Mouse (Mus musculus): ENCODE measurements around the gene Tfe3. TPM values are rescaled to one million over a fixed set of nuclear protein-coding genes. Genes with fewer than 3 reads are reported as not detected.
A peak's percentile ranks its signal among the peaks of the same experiment; 100 is the strongest.
"Not testable (repeated sequence)": the region's sequence is repeated elsewhere in the genome, so short reads cannot be mapped to it uniquely, and the experiment has no call there.

Gene Tfe3
- polyA plus RNA-seq, 1 experiment from 2014 or later = 25.6 TPM

DNA sequence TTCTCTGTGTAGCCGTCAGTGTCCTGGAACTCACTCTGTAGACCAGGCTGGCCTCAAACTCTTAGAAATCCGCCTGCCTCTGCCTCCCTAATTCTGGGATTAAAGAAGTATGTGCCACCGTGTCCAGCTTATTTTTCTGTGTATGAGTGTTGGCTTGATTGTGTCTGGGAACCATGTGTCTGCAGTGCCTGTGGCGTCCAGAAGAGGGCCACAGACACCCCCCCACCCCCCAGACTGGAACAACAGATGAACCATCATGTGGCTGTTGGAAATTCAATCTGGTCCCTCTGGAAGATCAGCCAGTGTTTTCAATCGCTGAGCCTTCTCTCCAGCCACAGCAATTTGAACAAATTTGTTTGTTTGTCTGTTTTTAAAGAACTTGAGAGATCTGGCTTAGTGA, 18.9 kb upstream of the Tfe3 start:
- H3K27ac ChIP-seq (ENCODE audit: low read depth, low read length) = no peak overlapping the region
- H3K4me1 ChIP-seq (ENCODE audit: control insufficient read depth, insufficient read depth, low read length) = no peaks in the 10 kb centered on the region
- H3K9ac ChIP-seq (ENCODE audit: low read depth, low read length) = no peak overlapping the region
- no peak overlapping the region for H3K4me2 ChIP-seq (replicated peaks; ENCODE audit: low read depth, low read length)
- 52% methylated on average over 5 of the region's 5 CpGs for WGBS
- no peaks in the 10 kb centered on the region for H3K9me3 ChIP-seq (ENCODE audit: control insufficient read depth, low read length)
- no peaks in the 10 kb centered on the region for H3K36me3 ChIP-seq (ENCODE audit: control insufficient read depth, insufficient read depth, low read length)
- H3K4me3 ChIP-seq (ENCODE audit: low read length) = no peak overlapping the region
- H3K27me3 ChIP-seq (ENCODE audit: control insufficient read depth, insufficient read depth, low read length) = no peaks in the 10 kb centered on the region
- no peak for ATAC-seq (ENCODE audit: low FRiP score, low TSS enrichment)

- no peak overlapping the region for H3K9ac ChIP-seq (ENCODE audit: low read depth, low read length)
- no peaks in the 10 kb centered on the region for H3K36me3 ChIP-seq (ENCODE audit: control insufficient read depth, insufficient read depth, low read length)
- H3K4me2 ChIP-seq (replicated peaks; ENCODE audit: low read depth, low read length) = no peak overlapping the region
- no peak for ATAC-seq (ENCODE audit: low FRiP score, low TSS enrichment)
- no peaks in the 10 kb centered on the region for H3K27me3 ChIP-seq (ENCODE audit: control insufficient read depth, insufficient read depth, low read length)
- no peak overlapping the region for H3K4me3 ChIP-seq (ENCODE audit: low read length)
- no peaks in the 10 kb centered on the region for H3K9me3 ChIP-seq (ENCODE audit: control insufficient read depth, low read length)
- 73% methylated on average over 1 of the region's 1 CpGs for WGBS
- no peaks in the 10 kb centered on the region for H3K4me1 ChIP-seq (ENCODE audit: control insufficient read depth, insufficient read depth, low read length)
- H3K27ac ChIP-seq (ENCODE audit: low read depth, low read length) = no peak overlapping the region
Observed at GRCm38 (mm10) chrX:7744940-7745339, 17.4 kb upstream of the Tfe3 start.

- no peak overlapping the region for H3K4me3 ChIP-seq (ENCODE audit: low read length)
- no peaks in the 10 kb centered on the region for H3K4me1 ChIP-seq (ENCODE audit: control insufficient read depth, insufficient read depth, low read length)
- no peaks in the 10 kb centered on the region for H3K27me3 ChIP-seq (ENCODE audit: control insufficient read depth, insufficient read depth, low read length)
- no peaks in the 10 kb centered on the region for H3K36me3 ChIP-seq (ENCODE audit: control insufficient read depth, insufficient read depth, low read length)
- H3K4me2 ChIP-seq (replicated peaks; ENCODE audit: low read depth, low read length) = no peak overlapping the region
- H3K9me3 ChIP-seq (ENCODE audit: control insufficient read depth, low read length) = no peaks in the 10 kb centered on the region
- 88% methylated on average over 8 of the region's 8 CpGs for WGBS
- no peak for ATAC-seq (ENCODE audit: low FRiP score, low TSS enrichment)
- no peak overlapping the region for H3K9ac ChIP-seq (ENCODE audit: low read depth, low read length)
- H3K27ac ChIP-seq (ENCODE audit: low read depth, low read length) = no peak overlapping the region
Observed at GRCm38 (mm10) chrX:7745429-7745828, 16.9 kb upstream of the Tfe3 start.

DNA sequence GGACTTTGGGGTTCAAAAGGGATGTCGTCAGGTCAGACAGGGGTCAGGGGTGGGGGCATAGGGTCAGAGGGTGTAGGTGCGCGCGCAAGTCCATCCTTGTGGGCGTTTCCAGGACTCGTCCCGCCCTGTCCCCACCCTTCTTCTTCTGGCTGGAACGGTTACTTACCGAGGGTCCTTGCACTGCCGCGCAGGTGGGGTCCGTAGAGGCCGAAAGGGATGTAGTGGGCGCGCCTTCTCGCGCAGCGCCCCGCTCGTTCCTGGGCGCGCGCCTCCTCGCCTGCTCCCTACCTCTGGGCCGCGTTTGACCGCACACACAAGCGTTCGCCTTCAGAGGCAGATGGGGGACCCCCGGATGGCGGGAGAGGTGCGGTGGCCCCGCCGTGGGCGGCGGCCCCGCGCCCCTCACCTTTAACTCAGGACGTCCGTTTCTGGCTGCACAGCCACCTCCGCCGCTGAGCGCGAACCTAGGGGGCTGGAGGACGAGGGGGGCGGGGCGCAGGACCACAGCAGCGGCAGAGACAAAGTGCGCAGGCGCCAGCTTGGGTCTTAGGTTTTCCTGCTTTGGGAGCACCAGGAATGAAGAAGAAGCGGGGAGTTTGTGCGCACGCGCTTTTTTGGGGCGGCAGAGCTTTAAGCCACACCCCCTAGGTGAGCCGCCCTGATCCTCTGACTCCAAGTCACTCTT, 11.8 kb upstream of the Tfe3 start, which contains the start of gene Ccdc120:
Gene Ccdc120 (minus strand): TSS at position 474 of the 685 bp plus-strand sequence.
- Histone ChIP-seq H3K9me3 (ENCODE audit: control insufficient read depth, low read length) (no peaks in the 10 kb centered on the region), H3K4me2 (replicated peaks; ENCODE audit: low read depth, low read length) (peak within 1 kb of the TSS; percentile 48), H3K36me3 (ENCODE audit: control insufficient read depth, insufficient read depth, low read length) (no peaks in the 10 kb centered on the region), H3K9ac (ENCODE audit: low read depth, low read length) (peak within 1 kb of the TSS; percentile 69), H3K4me3 (ENCODE audit: low read length) (peak within 1 kb of the TSS; percentile 62), H3K27ac (ENCODE audit: low read depth, low read length) (no peak within 1 kb of the TSS), H3K4me1 (ENCODE audit: control insufficient read depth, insufficient read depth, low read length) (no peaks in the 10 kb centered on the region), H3K27me3 (ENCODE audit: control insufficient read depth, insufficient read depth, low read length) (no peaks in the 10 kb centered on the region)
- peak; percentile 85 for ATAC-seq (ENCODE audit: low FRiP score, low TSS enrichment)
- 15% methylated on average over 48 of the region's 56 CpGs for WGBS

DNA sequence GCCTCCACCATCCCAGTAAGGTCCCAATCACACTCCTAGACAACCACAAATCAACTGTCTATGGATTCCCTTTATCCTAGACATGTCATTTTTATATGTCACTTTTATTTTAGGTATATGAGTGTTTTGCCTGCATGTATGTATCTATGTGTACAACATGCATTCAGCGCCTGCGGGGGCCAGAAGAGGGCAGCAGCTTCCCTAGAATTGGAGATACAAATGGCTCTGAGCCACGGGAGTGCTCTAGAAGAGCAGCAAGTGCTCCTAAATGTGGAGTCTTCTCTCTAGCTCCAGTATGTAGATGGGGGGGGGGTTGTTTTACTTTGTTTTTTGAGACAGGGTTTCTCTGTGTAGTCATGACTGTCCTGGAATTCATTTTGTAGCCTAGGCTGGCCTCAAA, 8.7 kb upstream of the Tfe3 start:
- H3K4me1 ChIP-seq (ENCODE audit: control insufficient read depth, insufficient read depth, low read length); H3K9ac ChIP-seq (ENCODE audit: low read depth, low read length); H3K4me3 ChIP-seq (ENCODE audit: low read length); H3K36me3 ChIP-seq (ENCODE audit: control insufficient read depth, insufficient read depth, low read length); H3K9me3 ChIP-seq (ENCODE audit: control insufficient read depth, low read length); H3K4me2 ChIP-seq (replicated peaks; ENCODE audit: low read depth, low read length); H3K27ac ChIP-seq (ENCODE audit: low read depth, low read length); H3K27me3 ChIP-seq (ENCODE audit: control insufficient read depth, insufficient read depth, low read length); ATAC-seq (ENCODE audit: low FRiP score, low TSS enrichment): not testable (repeated sequence)
- WGBS = 17% methylated on average over 3 of the region's 3 CpGs

DNA sequence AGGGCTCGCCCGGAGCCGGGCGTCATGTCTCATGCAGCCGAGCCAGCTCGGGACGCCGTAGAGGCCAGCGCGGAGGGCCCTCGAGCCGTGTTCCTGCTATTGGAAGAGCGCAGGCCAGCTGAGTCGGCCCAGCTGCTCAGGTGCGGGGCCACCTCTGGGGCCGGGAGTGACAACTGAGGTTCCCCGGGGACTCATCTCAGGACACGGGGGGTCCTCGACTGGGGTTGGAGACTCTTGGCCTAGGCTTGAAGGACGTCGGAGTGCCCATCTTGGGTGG, 499 bp downstream of the Tfe3 start:
- ATAC-seq (ENCODE audit: low FRiP score, low TSS enrichment) = peak; percentile 9; the same call in 1 of the 2 replicates
- Histone ChIP-seq H3K27me3 (ENCODE audit: control insufficient read depth, insufficient read depth, low read length) (no peaks in the 10 kb centered on the region), H3K9me3 (ENCODE audit: control insufficient read depth, low read length) (no peaks in the 10 kb centered on the region), H3K9ac (ENCODE audit: low read depth, low read length) (peak overlapping the region; percentile 68), H3K4me3 (ENCODE audit: low read length) (peak overlapping the region; percentile 60), H3K4me1 (ENCODE audit: control insufficient read depth, insufficient read depth, low read length) (no peaks in the 10 kb centered on the region), H3K36me3 (ENCODE audit: control insufficient read depth, insufficient read depth, low read length) (peaks cover 3% of the 10 kb centered on the region; the same call in 1 of the 2 replicates), H3K27ac (ENCODE audit: low read depth, low read length) (peak overlapping the region; percentile 47; the same call in 1 of the 2 replicates), H3K4me2 (replicated peaks; ENCODE audit: low read depth, low read length) (peak overlapping the region; percentile 55)
- WGBS = 26% methylated on average over 21 of the region's 21 CpGs

GRCm38 (mm10) chrX:7763631-7764393, 1.5 kb downstream of the Tfe3 start:
- peak overlapping the region; percentile 30; the same call in 1 of the 2 replicates for H3K27ac ChIP-seq (ENCODE audit: low read depth, low read length)

GRCm38 (mm10) chrX:7764657-7765280, 2.4 kb downstream of the Tfe3 start:
- no peaks in the 10 kb centered on the region for H3K4me1 ChIP-seq (ENCODE audit: control insufficient read depth, insufficient read depth, low read length)
- H3K4me3 ChIP-seq (ENCODE audit: low read length) = peak overlapping the region; percentile 60
- H3K9me3 ChIP-seq (ENCODE audit: control insufficient read depth, low read length) = no peaks in the 10 kb centered on the region
- H3K9ac ChIP-seq (ENCODE audit: low read depth, low read length) = peak overlapping the region; percentile 68; the same call in 1 of the 2 replicates
- peaks cover 6% of the 10 kb centered on the region; the same call in 1 of the 2 replicates for H3K36me3 ChIP-seq (ENCODE audit: control insufficient read depth, insufficient read depth, low read length)
- 28% methylated on average over 9 of the region's 9 CpGs for WGBS
- ATAC-seq (ENCODE audit: low FRiP score, low TSS enrichment) = no peak
- H3K4me2 ChIP-seq (replicated peaks; ENCODE audit: low read depth, low read length) = peak overlapping the region; percentile 55
- no peak overlapping the region for H3K27ac ChIP-seq (ENCODE audit: low read depth, low read length)
- H3K27me3 ChIP-seq (ENCODE audit: control insufficient read depth, insufficient read depth, low read length) = no peaks in the 10 kb centered on the region

More at GRCm38 (mm10) chrX:7763631-7764393, 1.5 kb downstream of the Tfe3 start:
- Histone ChIP-seq H3K4me2 (replicated peaks; ENCODE audit: low read depth, low read length) (peak overlapping the region; percentile 55), H3K36me3 (ENCODE audit: control insufficient read depth, insufficient read depth, low read length) (peaks cover 4% of the 10 kb centered on the region; the same call in 1 of the 2 replicates), H3K4me1 (ENCODE audit: control insufficient read depth, insufficient read depth, low read length) (no peaks in the 10 kb centered on the region), H3K27me3 (ENCODE audit: control insufficient read depth, insufficient read depth, low read length) (no peaks in the 10 kb centered on the region), H3K4me3 (ENCODE audit: low read length) (peak overlapping the region; percentile 60), H3K9me3 (ENCODE audit: control insufficient read depth, low read length) (no peaks in the 10 kb centered on the region), H3K9ac (ENCODE audit: low read depth, low read length) (peak overlapping the region; percentile 68)
- ATAC-seq (ENCODE audit: low FRiP score, low TSS enrichment) = no peak; the same call in 1 of the 2 replicates
- 17% methylated on average over 22 of the region's 22 CpGs for WGBS

DNA sequence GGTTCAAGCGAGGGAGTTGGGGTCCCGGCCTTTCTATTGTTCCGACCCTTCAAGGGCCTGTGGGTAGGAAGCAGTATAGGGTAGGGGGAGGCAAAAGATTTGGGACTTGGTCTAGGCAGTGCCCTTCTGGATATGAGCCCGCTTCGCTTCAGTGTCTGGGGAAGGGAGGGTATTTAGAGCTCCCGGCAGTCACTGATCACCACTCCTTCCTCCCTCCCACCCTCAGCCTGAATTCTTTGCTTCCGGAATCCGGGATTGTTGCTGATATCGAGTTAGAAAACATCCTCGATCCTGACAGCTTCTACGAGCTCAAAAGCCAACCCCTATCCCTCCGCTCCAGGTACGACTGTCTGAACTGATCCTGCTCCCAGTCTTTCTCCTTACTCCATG, 2.9 kb downstream of the Tfe3 start:
- Histone ChIP-seq H3K27ac (ENCODE audit: low read depth, low read length) (no peak overlapping the region), H3K9ac (ENCODE audit: low read depth, low read length) (no peak overlapping the region), H3K36me3 (ENCODE audit: control insufficient read depth, insufficient read depth, low read length) (peaks cover 6% of the 10 kb centered on the region; the same call in 1 of the 2 replicates), H3K4me2 (replicated peaks; ENCODE audit: low read depth, low read length) (peak overlapping the region; percentile 55), H3K4me3 (ENCODE audit: low read length) (peak overlapping the region; percentile 60), H3K4me1 (ENCODE audit: control insufficient read depth, insufficient read depth, low read length) (no peaks in the 10 kb centered on the region), H3K9me3 (ENCODE audit: control insufficient read depth, low read length) (no peaks in the 10 kb centered on the region), H3K27me3 (ENCODE audit: control insufficient read depth, insufficient read depth, low read length) (no peaks in the 10 kb centered on the region)
- no peak for ATAC-seq (ENCODE audit: low FRiP score, low TSS enrichment)
- 33% methylated on average over 13 of the region's 13 CpGs for WGBS

Data from kidney, embryonic 14.5 days (tissue).